Mouse (Mus musculus) intestine, embryonic 14.5 days (tissue): Measurements from ENCODE around the gene Cacna1c. TPM values are rescaled to one million over a fixed set of nuclear protein-coding genes. Genes with fewer than 3 reads are reported as not detected.

Experiments used
- ATAC-seq: fragments of 200-750 bp; cut with Nextera tagmentation; replicated peaks from 2 replicates; pipeline ENCODE4 v1.8.0; 2017; ENCODE audit warnings: low read depth, moderate number of reproducible peaks, moderate TSS enrichment, moderate library complexity; ENCODE audit not compliant: low FRiP score, low TSS enrichment
- DNase-seq: peaks from one replicate; pipeline ENCODE4 v3.0.0-alpha.2; 2018; ENCODE audit warnings: low spot score
- H3K27ac ChIP-seq: fragments of 300-500 bp; sonication (generic); 2 replicates; pipeline ENCODE4 v1.5.1; 2014; ENCODE audit warnings: low read depth, mild to moderate bottlenecking, control low read depth
- H3K27me3 ChIP-seq: fragments of 300-500 bp; sonication (generic); replicated peaks from 2 replicates; pipeline ENCODE4 v1.6.1; 2014; ENCODE audit warnings: low read length, control low read depth; ENCODE audit not compliant: control insufficient read depth, insufficient read depth
- H3K36me3 ChIP-seq: fragments of 300-500 bp; sonication (generic); 2 replicates; pipeline ENCODE4 v1.6.1; 2014; ENCODE audit warnings: low read length, control low read depth; ENCODE audit not compliant: control insufficient read depth, insufficient read depth
- H3K4me1 ChIP-seq: fragments of 300-500 bp; sonication (generic); replicated peaks from 2 replicates; pipeline ENCODE4 v1.6.1; 2014; ENCODE audit warnings: low read length, control low read depth, mixed read lengths; ENCODE audit not compliant: control insufficient read depth, insufficient read depth
- H3K4me2 ChIP-seq: fragments of 300-500 bp; sonication (generic); 2 replicates; pipeline ENCODE4 v1.6.1; 2014; ENCODE audit warnings: low read length
- H3K4me3 ChIP-seq: fragments of 300-500 bp; sonication (generic); 2 replicates; pipeline ENCODE4 v1.5.1; 2014; ENCODE audit warnings: low read depth, low read length, control low read depth, mixed read lengths
- H3K9ac ChIP-seq: fragments of 300-500 bp; sonication (generic); 2 replicates; pipeline ENCODE4 v1.6.1; 2014; ENCODE audit warnings: mild to moderate bottlenecking, low read length
- H3K9me3 ChIP-seq: fragments of 300-500 bp; sonication (generic); 2 replicates; pipeline ENCODE4 v1.6.1; 2016; ENCODE audit warnings: low read length, control low read depth; ENCODE audit not compliant: control insufficient read depth
- WGBS: fragments of 180-500 bp; shearing (Covaris S2); extraction: QIAGEN DNeasy Blood & Tissue Kit; methylation state at CpG from one replicate; pipeline ENCODE4 v1.1.7; 2014; 5-methylcytosine and 5-hydroxymethylcytosine counted together
- polyA plus RNA-seq: library from polyadenylated mRNA; unstranded; fragments of >200 nt; fragmentation: Nextera tagmentation; extraction: Ambion mirVana; gene quantifications from 2 replicates; pipeline ENCODE4 v1.2.1, GENCODE M21; 2014

The Cacna1c gene
- polyA plus RNA-seq, 1 experiment from 2014 or later, result 6.5 TPM

DNA sequence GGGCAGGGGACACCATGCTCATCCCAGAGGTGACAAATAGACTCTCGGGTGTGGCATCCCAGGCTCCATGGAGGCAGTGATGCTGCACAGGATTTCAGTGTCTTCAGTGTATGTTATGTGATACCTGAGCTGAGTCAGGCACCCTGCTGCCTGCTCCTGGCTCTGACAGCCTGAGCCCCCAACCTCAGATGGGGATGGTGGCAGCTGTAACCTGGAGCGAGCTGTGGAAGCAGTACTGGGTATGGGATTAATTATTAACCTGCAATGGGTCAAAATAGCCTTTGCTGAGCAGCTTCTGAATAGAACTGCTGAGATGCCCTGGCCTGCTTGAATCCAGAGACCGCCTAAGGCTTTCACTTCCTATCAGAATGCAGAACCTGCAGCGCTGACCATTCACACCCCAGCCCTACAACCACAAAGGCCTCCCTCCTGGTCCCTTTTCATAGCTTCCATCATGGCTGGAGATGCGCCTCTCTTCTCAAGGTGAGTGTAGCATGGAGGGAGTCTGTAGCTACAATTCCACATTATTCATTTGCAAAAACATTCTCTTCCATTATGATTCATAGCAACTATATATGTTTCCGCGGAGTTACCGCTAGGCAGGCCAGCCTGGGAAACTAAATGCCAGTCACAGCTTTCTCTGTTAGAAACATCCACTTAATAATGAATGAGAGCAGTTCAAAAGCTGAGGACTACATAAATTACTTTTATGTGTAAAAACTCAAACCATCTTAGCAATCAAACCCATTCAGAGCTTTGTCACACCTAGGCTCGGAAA is 206.0 kb downstream of the Cacna1c start:
- no peaks in the 10 kb centered on the region for H3K4me1 ChIP-seq
- 68% methylated on average over 9 of the region's 9 CpGs for WGBS
- H3K27ac ChIP-seq, result no peak overlapping the region
- no peak overlapping the region for H3K4me3 ChIP-seq
- H3K27me3 ChIP-seq, result no peaks in the 10 kb centered on the region
- DNase-seq, result no peak
- no peak; the same call in 1 of the 2 replicates for ATAC-seq
- H3K36me3 ChIP-seq, result no peaks in the 10 kb centered on the region
- H3K9ac ChIP-seq, result no peak overlapping the region
- no peak overlapping the region for H3K4me2 ChIP-seq
- H3K9me3 ChIP-seq, result no peaks in the 10 kb centered on the region

GRCm38 (mm10) chr6:118984181-118984901 is 211.9 kb downstream of the Cacna1c start:
- no peak overlapping the region for H3K4me2 ChIP-seq
- no peaks in the 10 kb centered on the region for H3K9me3 ChIP-seq
- H3K9ac ChIP-seq, result no peak overlapping the region
- no peaks in the 10 kb centered on the region for H3K36me3 ChIP-seq
- H3K27me3 ChIP-seq, result 0 out of 2 replicates have a peak, but pooled peaks cover under 1% of the 10 kb centered on the region
- ATAC-seq (peak; percentile 78; the same call in 1 of the 2 replicates), DNase-seq (peak; percentile 66)
- H3K4me1 ChIP-seq, result peaks cover 19% of the 10 kb centered on the region
- H3K4me3 ChIP-seq, result no peak overlapping the region
- H3K27ac ChIP-seq, result no peak overlapping the region; the same call in 1 of the 2 replicates
- WGBS, result 26% methylated on average over 11 of the region's 11 CpGs

GRCm38 (mm10) chr6:118983471-118984040 is 212.7 kb downstream of the Cacna1c start:
- Histone ChIP-seq H3K36me3 (no peaks in the 10 kb centered on the region), H3K4me2 (no peak overlapping the region), H3K4me1 (peaks cover 19% of the 10 kb centered on the region), H3K4me3 (no peak overlapping the region), H3K27me3 (0 out of 2 replicates have a peak, but pooled peaks cover 4% of the 10 kb centered on the region), H3K9ac (no peak overlapping the region), H3K9me3 (no peaks in the 10 kb centered on the region), H3K27ac (no peak overlapping the region; the same call in 1 of the 2 replicates)
- 63% methylated on average over 8 of the region's 8 CpGs for WGBS
- ATAC-seq (no peak), DNase-seq (no peak)

- Histone ChIP-seq H3K4me1 (peaks cover 19% of the 10 kb centered on the region), H3K27me3 (0 out of 2 replicates have a peak, but pooled peaks cover 6% of the 10 kb centered on the region), H3K9me3 (no peaks in the 10 kb centered on the region), H3K4me2 (no peak overlapping the region), H3K9ac (no peak overlapping the region), H3K27ac (no peak overlapping the region), H3K36me3 (no peaks in the 10 kb centered on the region), H3K4me3 (no peak overlapping the region)
- 62% methylated on average over 12 of the region's 12 CpGs for WGBS
- no peak for ATAC-seq
- no peak for DNase-seq
Observed at GRCm38 (mm10) chr6:118980265-118980664, 216.0 kb downstream of the Cacna1c start.

- 39% methylated on average over 10 of the region's 10 CpGs for WGBS
- Histone ChIP-seq H3K9me3 (no peaks in the 10 kb centered on the region), H3K4me2 (no peak overlapping the region), H3K4me1 (peaks cover 4% of the 10 kb centered on the region; the same call in 1 of the 2 replicates), H3K27me3 (0 out of 2 replicates have a peak, but pooled peaks cover 6% of the 10 kb centered on the region), H3K4me3 (no peak overlapping the region), H3K36me3 (no peaks in the 10 kb centered on the region), H3K9ac (no peak overlapping the region), H3K27ac (no peak overlapping the region)
- no peak for ATAC-seq
- no peak for DNase-seq
Observed at GRCm38 (mm10) chr6:118977443-118978271, 218.6 kb downstream of the Cacna1c start.

DNA sequence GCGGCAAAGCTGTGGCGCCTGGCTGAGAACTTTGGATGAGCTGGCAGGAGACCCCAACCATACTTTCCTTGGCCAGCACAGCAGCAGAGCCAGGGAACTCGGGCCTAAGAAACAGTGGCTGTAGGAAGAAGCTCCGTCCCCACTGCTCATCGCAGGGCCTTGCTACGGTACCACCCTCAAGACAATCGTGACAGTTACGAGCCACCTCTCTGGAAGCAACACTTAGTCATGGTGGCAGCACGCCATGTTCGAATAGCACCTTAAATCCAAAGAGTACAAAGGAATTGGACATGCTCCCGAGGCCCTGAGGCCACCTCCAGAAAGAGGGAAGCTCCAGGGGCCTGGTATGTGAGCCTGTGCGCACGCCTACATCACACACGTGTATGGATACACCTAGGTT is 219.6 kb downstream of the Cacna1c start:
- 87% methylated on average over 14 of the region's 14 CpGs for WGBS
- ATAC-seq, result no peak
- Histone ChIP-seq H3K36me3 (no peaks in the 10 kb centered on the region), H3K4me2 (no peak overlapping the region), H3K27me3 (0 out of 2 replicates have a peak, but pooled peaks cover 6% of the 10 kb centered on the region), H3K9me3 (no peaks in the 10 kb centered on the region), H3K4me1 (peaks cover 4% of the 10 kb centered on the region; the same call in 1 of the 2 replicates), H3K27ac (no peak overlapping the region), H3K9ac (no peak overlapping the region), H3K4me3 (no peak overlapping the region)
- DNase-seq, result no peak

- H3K27me3 ChIP-seq, result no peaks in the 10 kb centered on the region
- no peak overlapping the region for H3K27ac ChIP-seq
- no peak for DNase-seq
- H3K9ac ChIP-seq, result no peak overlapping the region
- 73% methylated on average over 9 of the region's 10 CpGs for WGBS
- no peaks in the 10 kb centered on the region for H3K36me3 ChIP-seq
- no peak for ATAC-seq
- H3K4me1 ChIP-seq, result no peaks in the 10 kb centered on the region
- no peaks in the 10 kb centered on the region for H3K9me3 ChIP-seq
- H3K4me2 ChIP-seq, result no peak overlapping the region
- H3K4me3 ChIP-seq, result no peak overlapping the region
Observed at GRCm38 (mm10) chr6:118971844-118972531, 224.2 kb downstream of the Cacna1c start.
